Mouse (Mus musculus) megakaryocyte, embryonic 14.5 days (primary cell): Measurements from ENCODE around the gene Slc22a23.

ENCODE experiments used
- FLI1 ChIP-seq: IDR thresholded peaks from 2 replicates; pipeline ENCODE4 v1.6.1; 2012; ENCODE audit warnings: low read length, inconsistent platforms, mixed read lengths
- GATA1 ChIP-seq: IDR thresholded peaks from 3 replicates; pipeline ENCODE4 v1.6.1; 2012; ENCODE audit warnings: mixed read lengths, low read length, inconsistent platforms, borderline replicate concordance

GRCm38 (mm10) chr13:34245216-34245615, 99.8 kb downstream of the Slc22a23 start:
- no peak for TF ChIP-seq FLI1
- no peak for TF ChIP-seq GATA1
